Mouse (Mus musculus) left cerebral cortex, postnatal 10 days (tissue): ENCODE results near the gene Pced1b. TPM values are rescaled to one million over a fixed set of nuclear protein-coding genes. Genes with fewer than 3 reads are reported as not detected.
A peak's percentile ranks its signal among the peaks of the same experiment; 100 is the strongest.
"Not testable (repeated sequence)": the region's sequence is repeated elsewhere in the genome, so short reads cannot be mapped to it uniquely, and the experiment has no call there.

Experiments used
- DNase-seq, 2 experiments: peaks; one replicate each; pipeline ENCODE4 v3.0.0; 2021 to 2022; ENCODE audit warnings: low spot score in 2 of 2, mixed read lengths in 1 of 2; ENCODE audit errors: extremely low spot score in 1 of 2
- intact Hi-C: fragments of 180-260 bp; cut with DNase I; formaldehyde crosslinking; loops from one replicate; pipeline ENCODE4 v1.15.1; 2025
- total RNA-seq, 2 experiments: library from RNA; stranded (reverse); gene quantifications; 2 replicates each; pipeline ENCODE4 v1.2.3; 2021

Gene Pced1b
- 1 to 10 TPM; 7.0 to 7.2 TPM for total RNA-seq

- intact Hi-C loops, result no loop called here
- peak in 1 of 2 experiments; percentile 77 for DNase-seq
Measured at GRCm38 (mm10) chr15:97246911-97247790, at the start of gene Pced1b, which contains the start of gene Amigo2. Pced1b (plus strand) TSS chr15:97247107. Amigo2 (minus strand) TSS chr15:97247287.

- intact Hi-C loops, result no loop called here
- no peak for DNase-seq
Measured at GRCm38 (mm10) chr15:97204889-97205288, 42.0 kb upstream of the Pced1b start.

- DNase-seq, result no peak
- intact Hi-C loops, result no loop called here
Measured at GRCm38 (mm10) chr15:97205776-97206175, 41.1 kb upstream of the Pced1b start.

GRCm38 (mm10) chr15:97206506-97206905 is 40.4 kb upstream of the Pced1b start:
- no peak for DNase-seq
- intact Hi-C loops, result no loop called here

- intact Hi-C loops, DNase-seq: not testable (repeated sequence)
Measured at GRCm38 (mm10) chr15:97209754-97210153, 37.2 kb upstream of the Pced1b start.

GRCm38 (mm10) chr15:97212501-97213477 is 34.1 kb upstream of the Pced1b start:
- DNase-seq, result no peak
- intact Hi-C loops, result no loop called here

- DNase-seq, result no peak
- intact Hi-C loops, result no loop called here
Measured at GRCm38 (mm10) chr15:97216843-97217242, 30.1 kb upstream of the Pced1b start.

- DNase-seq, result no peak
- intact Hi-C loops, result no loop called here
Measured at GRCm38 (mm10) chr15:97223431-97223830, 23.5 kb upstream of the Pced1b start.

- intact Hi-C loops, result no loop called here
- no peak for DNase-seq
Measured at GRCm38 (mm10) chr15:97224003-97224402, 22.9 kb upstream of the Pced1b start.

GRCm38 (mm10) chr15:97229494-97230077 is 17.3 kb upstream of the Pced1b start:
- DNase-seq, result no peak
- intact Hi-C loops, result no loop called here

- no peak for DNase-seq
- intact Hi-C loops, result no loop called here
Measured at GRCm38 (mm10) chr15:97234076-97234475, 12.8 kb upstream of the Pced1b start.

- intact Hi-C loops, result loop anchor here (5.0 kb wide), 1 partner anchor 38 kb away; no protein-coding TSS in a partner anchor
- DNase-seq, result peak in 1 of 2 experiments; percentile 49
Measured at GRCm38 (mm10) chr15:97235183-97235582, 11.7 kb upstream of the Pced1b start.

GRCm38 (mm10) chr15:97236943-97237342 is 10.0 kb upstream of the Pced1b start:
- DNase-seq, result peak in 1 of 2 experiments; percentile 49

GRCm38 (mm10) chr15:97245392-97245791 is 1.5 kb upstream of the Pced1b start:
- intact Hi-C loops, result no loop called here
- DNase-seq, result no peak

More at GRCm38 (mm10) chr15:97236943-97237342, 10.0 kb upstream of the Pced1b start:
- intact Hi-C loops, result loop anchor here (5.0 kb wide), 1 partner anchor 40 kb away; no protein-coding TSS in a partner anchor

- intact Hi-C loops, result no loop called here
- DNase-seq, result no peak
Measured at GRCm38 (mm10) chr15:97246256-97246655, 651 bp upstream of the Pced1b start.

- DNase-seq, result no peak
Measured at GRCm38 (mm10) chr15:97247791-97248161, 869 bp downstream of the Pced1b start.

GRCm38 (mm10) chr15:97248296-97248695 is 1.4 kb downstream of the Pced1b start:
- DNase-seq, result no peak
- intact Hi-C loops, result no loop called here

More at GRCm38 (mm10) chr15:97247791-97248161, 869 bp downstream of the Pced1b start:
- intact Hi-C loops, result no loop called here

GRCm38 (mm10) chr15:97249322-97249721 is 2.4 kb downstream of the Pced1b start:
- intact Hi-C loops, result no loop called here
- no peak for DNase-seq
